Mouse (Mus musculus) left cerebral cortex, postnatal 25 days (tissue): Measurements from ENCODE around the gene Mpc2. TPM values are rescaled to one million over a fixed set of nuclear protein-coding genes. Genes with fewer than 3 reads are reported as not detected.

ENCODE experiments used
- DNase-seq, 2 experiments: peaks; one replicate each; pipeline ENCODE4 v3.0.0; 2022; ENCODE audit warnings: low spot score in 2 of 2, mixed read lengths in 1 of 2
- intact Hi-C: fragments of 180-260 bp; cut with DNase I; formaldehyde crosslinking; loops from one replicate; pipeline ENCODE4 v1.15.1; 2025
- total RNA-seq, 2 experiments: library from RNA; stranded (reverse); gene quantifications; 2 replicates each; pipeline ENCODE4 v1.2.3; 2021

The Mpc2 gene
- total RNA-seq: 100 to 1,000 TPM; 126 to 141 TPM

DNA sequence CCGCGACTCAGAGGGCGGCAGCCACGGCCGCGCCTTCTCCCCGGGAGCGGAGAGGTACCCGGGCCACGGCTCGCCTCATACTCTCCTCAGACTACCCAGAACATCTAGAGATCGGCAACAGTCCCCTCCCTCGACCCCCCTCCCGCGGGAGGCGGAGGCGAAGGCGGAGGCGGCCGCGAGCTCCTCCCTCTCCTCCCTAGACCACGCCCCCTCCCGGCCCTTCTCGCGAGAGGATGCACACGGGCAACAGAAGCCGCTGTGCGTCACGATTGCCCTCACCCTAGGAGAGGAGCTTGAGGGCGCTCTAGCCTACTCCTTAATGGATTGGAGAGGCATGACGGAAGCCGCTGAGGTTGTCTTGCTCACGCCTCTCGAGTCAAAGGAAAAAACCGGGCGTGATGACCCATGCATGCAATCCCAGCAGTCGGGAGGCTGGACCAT lies at the start of gene Mpc2, which contains the start of gene Dcaf6:
Gene Mpc2, plus strand, starts transcription at position 278 of the 441 bp plus-strand sequence.
Gene Dcaf6, minus strand, starts transcription at position 116 of the 441 bp plus-strand sequence.
- intact Hi-C loops: loop anchor here (2.0 to 5.0 kb wide), 3 partner anchors 97 to 223 kb away; partner anchors contain the start of genes Mpzl1 and Tiprl
- DNase-seq: peak; percentile 98 to 99

DNA sequence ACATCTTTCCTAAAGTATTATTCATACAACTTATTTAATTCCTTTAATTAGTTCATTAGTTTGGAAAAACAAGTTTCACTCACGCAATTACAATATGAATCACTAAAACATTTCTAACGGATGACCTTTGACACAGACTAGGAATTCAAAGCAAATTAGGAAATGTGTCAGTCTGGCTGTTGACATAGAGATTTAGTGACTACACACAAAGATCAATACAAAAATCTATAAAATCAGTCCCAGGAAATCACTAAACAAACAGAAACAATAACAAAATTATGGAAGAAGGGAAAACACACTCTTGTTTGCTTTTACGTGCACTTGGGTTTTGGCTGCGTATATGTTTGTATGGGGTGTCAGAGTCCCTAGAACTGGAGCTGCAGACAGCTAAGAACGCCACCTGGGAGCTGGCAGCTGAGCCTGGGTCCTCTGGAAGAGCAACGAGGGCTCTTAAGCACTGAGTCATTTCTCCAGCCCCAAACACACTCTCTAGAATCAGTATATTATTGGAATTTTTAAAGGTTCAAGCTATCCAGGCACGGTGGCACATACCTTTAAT lies 39.0 kb upstream of the Mpc2 start:
- intact Hi-C loops: no loop called here

DNA sequence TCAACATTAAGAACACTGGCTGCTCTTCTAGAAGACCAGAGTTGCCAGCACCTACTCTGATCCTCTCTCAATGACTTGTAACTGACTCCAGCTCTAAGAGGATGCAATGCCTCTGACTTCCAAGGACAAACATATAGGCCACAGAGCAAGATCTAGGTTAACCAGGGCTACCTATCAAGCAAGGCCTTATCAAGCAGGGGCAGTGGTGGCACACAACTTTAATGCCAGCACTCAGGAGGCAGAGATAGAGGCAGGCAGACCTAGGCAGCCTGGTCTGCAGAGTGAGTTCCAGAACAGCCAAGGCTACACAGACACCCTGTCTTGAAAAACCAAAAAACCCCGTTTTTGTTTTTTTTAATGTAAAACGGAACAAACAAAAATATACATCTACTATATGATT lies 34.2 kb upstream of the Mpc2 start:
- intact Hi-C loops: no loop called here
- DNase-seq: no peak

More for the DNA sequence above, 39.0 kb upstream of the Mpc2 start:
- no peak for DNase-seq

DNA sequence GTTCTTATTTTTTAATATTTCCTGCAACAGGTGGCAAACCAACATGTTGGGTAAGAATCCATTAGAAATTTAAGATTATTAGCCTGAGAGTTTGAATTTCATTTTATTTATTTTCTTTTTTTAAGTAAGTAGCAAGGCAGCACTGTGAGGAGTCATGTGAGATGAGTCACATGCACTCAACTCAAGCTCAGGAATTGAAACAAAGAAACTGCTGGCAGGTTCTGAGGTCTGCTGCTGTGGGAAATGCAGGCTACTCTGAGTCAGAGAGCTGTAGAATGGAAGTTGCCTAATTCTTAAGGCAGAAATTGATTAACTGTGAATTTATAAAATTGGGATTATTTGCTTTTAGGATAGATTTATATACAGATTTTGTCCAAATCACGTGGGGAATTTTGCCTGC lies 27.6 kb upstream of the Mpc2 start:
- DNase-seq: no peak
- intact Hi-C loops: no loop called here

DNA sequence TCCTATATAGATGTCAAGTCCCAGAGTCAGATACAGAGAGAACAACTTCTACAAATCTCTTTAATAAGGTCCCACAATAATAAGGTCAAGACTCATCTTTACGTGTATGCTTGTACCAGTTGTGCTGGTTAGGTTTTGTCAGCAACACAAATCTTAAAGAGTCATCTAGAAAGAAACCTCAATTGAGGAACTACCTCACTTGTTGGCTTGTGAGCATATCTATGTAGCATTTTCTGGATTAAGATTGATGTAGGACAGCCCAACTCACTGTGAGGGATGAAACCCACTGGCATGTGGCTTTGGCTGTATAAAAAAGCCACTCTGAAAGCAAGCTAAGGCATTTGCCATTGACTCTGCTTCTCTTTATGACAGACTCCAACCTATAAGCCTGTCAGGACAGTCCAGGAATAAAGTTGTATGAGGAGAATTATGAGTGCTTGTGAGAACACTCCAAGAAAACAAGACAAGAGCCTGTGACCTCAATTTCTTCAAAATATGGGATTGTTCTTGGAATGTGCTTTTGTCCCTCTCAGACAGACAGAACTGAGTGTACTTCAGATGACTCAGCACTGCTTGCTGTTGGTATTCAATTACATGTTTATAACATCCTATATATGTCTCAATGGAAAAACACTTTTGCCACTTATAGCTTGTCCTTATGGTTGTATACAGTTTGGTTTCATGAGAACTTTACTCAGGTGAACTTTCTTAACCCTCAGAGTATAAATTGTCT lies 22.0 kb upstream of the Mpc2 start:
- intact Hi-C loops: no loop called here
- no peak for DNase-seq

DNA sequence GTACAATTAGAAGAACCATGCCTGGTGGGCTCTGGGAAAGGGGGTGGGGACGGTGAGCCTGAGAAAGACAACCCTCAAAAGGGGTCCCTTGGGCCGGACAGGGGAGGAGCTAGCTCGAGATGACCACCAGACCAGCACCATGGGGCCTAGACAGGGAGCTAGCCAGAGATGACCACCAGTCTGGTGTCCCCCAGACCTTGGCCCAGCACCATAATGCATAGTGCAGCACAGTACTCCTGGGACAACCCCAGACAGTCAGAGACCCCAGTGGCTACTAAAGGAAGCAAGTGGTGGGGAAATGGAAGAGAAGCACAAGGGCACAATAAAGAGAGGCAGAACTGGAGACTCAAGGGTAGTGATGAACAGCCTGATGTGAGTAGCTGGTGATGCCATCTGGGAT lies 19.6 kb upstream of the Mpc2 start:
- no peak for DNase-seq
- intact Hi-C loops: no loop called here

DNA sequence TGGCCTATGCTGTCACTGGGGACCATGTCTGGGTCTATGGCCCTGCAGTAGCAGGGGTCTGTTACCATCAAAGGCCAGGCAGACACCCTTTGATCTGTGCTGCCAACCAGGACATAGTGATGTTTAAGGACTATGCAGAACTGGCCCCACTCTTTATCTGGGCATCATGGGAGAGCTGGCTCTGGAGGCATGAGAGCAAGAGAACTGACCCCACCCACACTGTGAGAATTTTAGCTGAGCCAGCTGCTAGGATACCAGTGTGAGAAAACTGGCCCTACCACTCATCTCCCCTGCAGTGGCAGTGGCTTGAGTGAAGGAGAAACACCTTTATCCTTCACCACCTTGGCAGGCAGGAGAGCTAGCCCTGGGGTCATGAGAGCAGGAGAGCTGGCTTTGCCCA lies 19.2 kb upstream of the Mpc2 start:
- DNase-seq: no peak
- intact Hi-C loops: no loop called here

DNA sequence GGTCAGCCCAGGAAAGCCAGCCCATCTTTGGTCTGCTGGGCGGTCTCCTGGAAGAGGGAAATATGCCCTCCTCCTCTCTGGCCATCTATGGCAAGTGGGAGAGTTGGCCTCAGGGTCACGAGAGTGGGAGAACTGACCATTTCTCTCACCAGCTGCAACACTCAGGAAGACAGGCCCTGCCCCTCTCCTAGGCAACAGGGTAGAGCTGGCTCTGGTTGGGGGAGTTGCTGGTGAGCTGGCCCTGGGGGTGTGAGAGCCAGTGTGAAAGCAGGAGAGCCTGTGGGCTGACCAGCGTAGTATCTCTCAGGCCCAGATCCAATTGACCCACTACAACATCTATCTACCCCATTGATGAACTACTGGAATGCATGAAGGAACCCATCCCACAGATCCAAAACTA lies 18.7 kb upstream of the Mpc2 start:
- DNase-seq: no peak
- intact Hi-C loops: no loop called here

DNA sequence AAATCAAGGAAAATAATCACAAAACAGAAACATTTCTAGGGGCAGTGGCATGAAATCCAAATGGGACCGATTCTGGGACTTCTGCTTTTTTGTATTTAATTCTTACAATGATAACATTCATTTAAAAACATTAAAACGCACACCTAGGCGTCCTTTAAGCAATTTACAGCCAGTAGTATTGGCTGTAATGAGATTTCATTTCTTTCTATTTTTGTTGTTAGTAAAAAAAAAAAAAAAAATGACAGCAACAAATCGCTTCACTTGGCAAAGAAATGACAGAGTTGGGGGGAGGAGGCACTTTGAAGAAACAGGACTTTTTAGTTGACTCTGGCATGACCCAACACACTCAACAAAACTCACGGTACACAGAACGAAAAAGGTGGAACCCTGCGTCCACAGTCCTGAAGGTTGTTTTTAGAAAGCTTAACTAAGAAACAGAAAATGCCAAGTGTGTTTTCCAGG lies 1.4 kb upstream of the Mpc2 start:
- DNase-seq: no peak
- intact Hi-C loops: loop anchor here (5.0 kb wide), 2 partner anchors 117 to 212 kb away; no protein-coding TSS in a partner anchor

DNA sequence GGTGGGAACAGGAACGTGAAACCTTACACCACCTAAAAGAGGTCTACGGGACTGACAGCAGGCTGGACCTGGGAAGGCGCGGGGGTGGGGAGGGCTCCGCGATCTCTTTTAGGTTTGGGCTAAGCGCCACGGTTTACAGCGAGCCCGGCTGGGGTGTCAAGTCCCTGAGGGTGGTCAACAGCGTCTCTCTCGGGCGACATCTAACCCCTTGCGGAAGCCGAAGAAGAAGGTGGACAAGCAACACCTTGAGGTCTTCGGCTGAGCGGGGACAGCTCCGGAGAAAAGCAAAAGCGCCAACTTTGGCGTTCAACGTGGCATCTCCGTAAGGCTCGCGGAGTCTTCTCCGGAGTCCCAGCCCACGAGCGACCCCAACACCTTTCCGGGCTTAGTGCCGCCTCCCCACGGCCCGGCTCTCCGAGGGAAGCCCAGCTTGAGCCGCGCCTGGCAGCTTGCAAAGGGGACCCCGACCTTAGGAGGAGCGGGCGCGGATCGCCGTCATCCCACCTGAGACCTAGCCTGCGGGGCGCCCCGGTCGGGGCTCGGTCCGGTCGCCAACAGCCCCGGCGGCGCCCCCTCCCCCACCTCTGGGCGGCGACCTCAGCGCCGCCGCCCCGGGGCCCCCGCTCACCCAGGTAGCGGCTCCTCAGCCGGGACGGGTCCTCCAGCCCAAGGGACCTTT lies 795 bp upstream of the Mpc2 start:
- peak; percentile 39 to 46 for DNase-seq
- intact Hi-C loops: loop anchor here (2.0 to 5.0 kb wide), 5 partner anchors 98 to 222 kb away; partner anchors contain the start of genes Mpzl1 and Tiprl

DNA sequence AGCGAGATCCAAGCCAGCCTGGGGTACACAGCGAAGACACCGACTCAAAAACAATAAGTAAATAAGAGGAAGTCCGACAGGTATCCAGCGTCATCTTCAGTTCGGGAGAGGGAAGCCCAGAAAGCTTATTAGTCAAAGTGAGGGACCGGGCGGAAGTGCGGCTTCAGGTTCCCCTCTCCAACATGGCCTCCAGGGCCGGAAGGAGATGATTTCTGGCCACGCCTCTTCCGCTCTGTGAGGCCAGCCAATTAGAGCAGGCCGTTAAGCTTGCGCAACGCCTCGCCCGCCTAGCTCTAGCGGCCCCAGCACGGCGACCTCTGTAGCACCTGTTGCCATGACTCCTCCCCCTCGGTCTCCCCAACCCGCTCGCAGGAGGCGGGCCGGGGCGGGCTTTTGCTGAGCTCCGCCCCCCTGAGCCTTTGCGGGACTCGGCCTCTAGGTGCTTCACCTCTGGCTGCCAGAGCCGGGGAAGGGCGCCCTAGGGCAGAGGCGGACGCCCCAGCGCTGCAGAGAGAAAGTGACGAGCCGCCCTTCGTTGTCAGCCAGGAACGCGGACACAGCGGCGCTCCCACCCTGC lies 452 bp downstream of the Mpc2 start:
- intact Hi-C loops: loop anchor here (2.0 to 5.0 kb wide), 3 partner anchors 96 to 224 kb away; partner anchors contain the start of genes Mpzl1 and Tiprl
- DNase-seq: peak; percentile 99 to 100

DNA sequence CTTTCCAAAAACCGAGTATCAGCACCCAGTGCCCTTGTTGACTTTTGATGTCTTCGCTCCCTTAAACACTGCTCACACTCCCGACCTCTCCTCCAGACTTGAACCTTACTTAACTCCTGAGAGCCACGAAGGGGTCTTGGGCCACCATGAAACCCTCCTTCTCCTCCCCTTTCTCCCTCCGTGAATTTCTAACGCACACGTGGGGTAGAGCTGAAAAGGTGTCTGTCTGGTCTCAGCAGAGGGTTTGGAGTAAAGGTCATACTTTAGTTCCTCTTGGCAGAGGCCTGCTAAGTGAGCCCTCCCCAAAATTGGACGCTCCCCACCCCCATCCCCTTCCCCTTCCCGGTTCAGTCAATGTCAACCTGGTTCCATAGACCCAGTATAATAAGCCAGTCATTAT lies 1.2 kb downstream of the Mpc2 start:
- no peak for DNase-seq
- intact Hi-C loops: loop anchor here (2.0 to 5.0 kb wide), 3 partner anchors 96 to 224 kb away; partner anchors contain the start of genes Mpzl1 and Tiprl

DNA sequence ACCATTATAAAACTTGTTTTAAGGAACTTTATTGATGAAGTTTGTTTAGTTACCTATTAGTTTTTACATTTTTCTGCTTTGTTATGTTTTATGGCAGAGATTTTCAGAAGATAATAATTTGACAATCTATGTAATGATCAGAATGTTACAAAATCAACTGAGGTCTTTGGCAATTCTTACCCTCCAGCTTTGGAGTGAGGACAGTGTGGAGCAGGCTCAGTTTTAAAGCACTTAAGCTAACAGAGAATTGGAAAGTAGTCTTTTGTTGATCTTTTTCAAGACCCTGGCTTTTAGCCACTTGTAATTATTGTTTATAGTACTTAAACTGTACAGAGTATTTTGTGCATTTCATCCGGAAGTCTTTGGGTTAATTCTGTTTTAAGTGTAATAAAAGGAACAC lies 2.4 kb downstream of the Mpc2 start:
- intact Hi-C loops: loop anchor here (5.0 kb wide), 2 partner anchors 94 to 226 kb away; partner anchors contain the start of gene Tiprl
- DNase-seq: no peak

DNA sequence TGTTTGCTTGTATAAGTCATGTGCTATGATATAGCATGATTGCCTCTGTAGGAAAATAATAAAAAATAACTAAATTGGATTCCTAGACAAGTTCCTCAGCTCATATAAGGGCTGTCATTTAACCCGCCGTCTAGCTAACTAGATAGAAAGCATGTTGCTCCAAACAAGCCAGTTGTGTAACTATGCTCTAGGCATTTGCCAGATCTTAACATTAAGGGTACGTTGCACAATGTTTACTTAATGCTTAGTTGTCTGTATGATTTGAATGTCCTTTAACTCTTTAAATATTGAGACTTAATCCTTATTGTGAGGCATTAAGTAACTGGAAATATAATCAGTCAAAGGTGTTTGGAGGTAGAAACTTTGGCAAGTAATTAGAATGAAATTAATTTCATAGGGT lies 4.1 kb downstream of the Mpc2 start:
- no peak for DNase-seq

DNA sequence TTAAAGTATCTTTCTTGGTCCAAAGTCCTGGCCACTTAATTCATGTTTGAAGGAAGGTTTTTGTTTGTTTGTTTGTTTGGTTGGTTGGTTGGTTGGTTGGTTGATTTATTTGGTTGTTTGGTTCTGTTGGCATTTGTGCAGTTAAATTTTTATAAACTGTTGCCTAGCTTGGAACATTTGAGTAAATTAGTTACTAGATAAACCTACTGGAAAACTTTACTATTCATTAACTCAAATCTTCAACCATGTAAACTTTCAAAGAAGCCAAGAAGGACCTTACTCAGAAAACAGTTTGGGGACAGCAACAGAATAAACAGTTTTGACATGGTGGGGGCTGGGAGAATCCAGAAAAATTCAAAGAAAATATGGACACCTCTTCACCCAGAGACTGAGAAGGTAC lies 8.5 kb downstream of the Mpc2 start:
- intact Hi-C loops: no loop called here
- DNase-seq: no peak

More for the DNA sequence above, 4.1 kb downstream of the Mpc2 start:
- intact Hi-C loops: loop anchor here (5.0 kb wide), 2 partner anchors 93 to 227 kb away; partner anchors contain the start of gene Tiprl

DNA sequence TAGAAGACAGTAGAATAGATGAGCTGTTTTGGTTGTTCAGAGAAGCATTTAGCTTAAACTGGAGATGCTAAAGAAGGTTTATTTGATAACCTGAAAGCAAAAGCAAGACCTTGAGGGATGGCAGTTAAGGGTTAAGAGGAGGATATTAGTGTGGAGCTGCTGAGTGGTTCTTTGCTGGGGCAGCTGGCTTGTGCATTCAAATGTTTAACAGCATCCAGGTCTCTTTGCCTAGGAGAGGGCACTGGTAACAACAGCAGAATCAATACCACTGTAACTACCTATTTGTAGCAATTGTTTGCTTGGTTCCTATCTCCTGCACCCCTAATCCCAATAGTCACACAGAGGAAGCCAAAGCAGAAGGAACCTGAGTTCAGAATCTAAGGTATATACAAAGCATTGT lies 9.3 kb downstream of the Mpc2 start:
- DNase-seq: no peak
- intact Hi-C loops: no loop called here

DNA sequence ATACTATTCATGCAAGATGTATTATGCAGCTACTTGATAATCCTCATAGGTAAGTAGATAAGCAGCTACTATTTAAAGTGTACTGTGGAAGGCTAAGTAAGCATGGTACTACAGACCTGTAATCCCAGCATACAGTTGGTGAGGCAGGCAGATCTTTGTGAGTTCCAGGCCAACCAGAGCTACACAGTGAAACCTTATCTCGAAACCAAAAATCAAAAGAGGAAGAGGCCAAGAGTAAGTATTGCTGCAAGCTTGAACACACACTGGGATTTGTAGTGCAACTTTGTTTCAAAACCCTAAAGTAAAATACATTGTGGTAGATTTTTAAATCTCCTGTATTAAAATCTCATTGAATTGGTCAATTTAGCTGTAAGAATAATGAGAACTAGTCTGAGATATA lies 11.1 kb downstream of the Mpc2 start:
- intact Hi-C loops: no loop called here
- no peak for DNase-seq

DNA sequence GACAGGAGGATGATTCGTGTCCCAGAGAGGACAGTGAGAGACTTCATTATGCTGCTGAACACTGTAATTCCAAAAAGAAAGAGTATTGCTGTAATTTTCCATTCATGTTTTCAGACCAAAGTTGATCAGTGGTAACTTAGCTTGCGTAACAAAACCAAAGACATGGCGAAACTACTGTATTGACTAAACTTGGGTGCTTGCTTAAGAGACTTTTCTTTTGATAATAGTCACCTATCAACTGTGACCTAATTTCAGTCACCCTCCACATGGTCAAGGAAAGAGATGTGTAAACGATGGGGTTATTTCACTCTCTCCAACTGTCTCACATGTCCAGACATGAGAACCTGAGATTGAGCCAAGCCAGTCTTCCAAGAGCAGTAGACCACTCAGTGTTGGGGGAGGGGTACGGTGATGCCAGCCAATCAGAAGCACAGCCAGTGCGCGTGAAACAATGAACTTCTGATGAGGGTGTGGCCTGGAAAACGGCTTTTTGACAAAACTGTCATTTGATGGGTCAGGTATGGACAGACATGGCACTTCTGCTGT lies 24.3 kb downstream of the Mpc2 start, which contains the start of gene Adcy10:
Gene Adcy10, plus strand, starts transcription at position 496 of the 546 bp plus-strand sequence.
- DNase-seq: no peak
- intact Hi-C loops: no loop called here

DNA sequence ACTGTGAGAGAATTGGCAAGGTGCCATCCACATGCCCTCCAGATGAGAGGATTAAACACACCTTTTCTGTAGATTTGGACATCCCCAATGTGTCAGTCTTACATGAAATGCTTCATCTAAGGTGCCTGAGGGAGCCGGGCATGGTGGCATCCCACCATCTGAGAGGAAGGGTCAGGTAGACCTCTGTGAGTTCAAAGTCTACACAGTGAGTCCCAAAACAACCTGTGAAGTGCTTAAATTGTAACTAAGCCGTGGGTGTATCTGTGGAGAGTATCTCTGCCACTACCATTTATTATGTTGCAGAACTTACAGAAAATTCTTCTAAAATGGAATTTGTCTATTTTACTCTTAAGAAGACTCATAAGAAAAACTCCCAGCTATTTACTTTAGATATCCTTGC lies 25.7 kb downstream of the Mpc2 start:
- no peak for DNase-seq
- intact Hi-C loops: no loop called here
